Mouse (Mus musculus) lung, postnatal 0 days (tissue): ENCODE data around the gene Caly. TPM values are rescaled to one million over a fixed set of nuclear protein-coding genes. Genes with fewer than 3 reads are reported as not detected.
A peak's percentile ranks its signal among the peaks of the same experiment; 100 is the strongest.

Source experiments
- ATAC-seq: fragments of 200-750 bp; cut with Nextera tagmentation; 2 replicates; pipeline ENCODE4 v1.8.0; 2017; ENCODE audit warnings: moderate library complexity
- DNase-seq: peaks from one replicate; pipeline ENCODE4 v3.0.0-alpha.2; 2016; ENCODE audit warnings: low spot score
- H3K27ac ChIP-seq: fragments of 300-500 bp; sonication (generic); 2 replicates; pipeline ENCODE4 v1.5.1; 2014; ENCODE audit warnings: antibody characterized with exemption, mild to moderate bottlenecking, low read length, mixed read lengths
- H3K27me3 ChIP-seq: fragments of 300-500 bp; sonication (generic); replicated peaks from 2 replicates; pipeline ENCODE4 v1.6.1; 2014; ENCODE audit warnings: low read length, mixed read lengths; ENCODE audit not compliant: insufficient read depth
- H3K36me3 ChIP-seq: fragments of 300-500 bp; sonication (generic); 2 replicates; pipeline ENCODE4 v1.6.1; 2014; ENCODE audit warnings: low read length, mixed read lengths; ENCODE audit not compliant: insufficient read depth
- H3K4me1 ChIP-seq: fragments of 300-500 bp; sonication (generic); 2 replicates; pipeline ENCODE4 v1.6.1; 2014; ENCODE audit warnings: antibody characterized with exemption, low read depth, low read length, mixed read lengths; ENCODE audit not compliant: insufficient read depth
- H3K4me2 ChIP-seq: fragments of 300-500 bp; sonication (generic); replicated peaks from 2 replicates; pipeline ENCODE4 v1.6.1; 2014; ENCODE audit warnings: low read depth, mild to moderate bottlenecking, low read length, moderate library complexity, mixed read lengths
- H3K4me3 ChIP-seq: fragments of 300-500 bp; sonication (generic); 2 replicates; pipeline ENCODE4 v1.5.1; 2014; ENCODE audit warnings: low read depth, low read length
- H3K9ac ChIP-seq: fragments of 300-500 bp; sonication (generic); replicated peaks from 2 replicates; pipeline ENCODE4 v1.6.1; 2014; ENCODE audit warnings: low read depth, mild to moderate bottlenecking
- H3K9me3 ChIP-seq: fragments of 300-500 bp; sonication (generic); 2 replicates; pipeline ENCODE4 v1.6.1; 2016; ENCODE audit warnings: low read length, mixed read lengths
- CTCF ChIP-seq: IDR thresholded peaks from 2 replicates; pipeline ENCODE4 v1.5.1; 2016; ENCODE audit warnings: antibody characterized with exemption, mild to moderate bottlenecking
- EP300 ChIP-seq: IDR thresholded peaks from 2 replicates; pipeline ENCODE4 v1.6.1; 2016; ENCODE audit warnings: antibody characterized with exemption, mild to moderate bottlenecking, control low read depth
- WGBS: fragments of 180-500 bp; shearing (Covaris S2); extraction: QIAGEN DNeasy Blood & Tissue Kit; methylation state at CpG from one replicate; pipeline ENCODE4 v1.1.7; 2014; 5-methylcytosine and 5-hydroxymethylcytosine counted together
- polyA plus RNA-seq: library from polyadenylated mRNA; unstranded; fragments of >200 nt; fragmentation: Nextera tagmentation; extraction: Ambion mirVana; gene quantifications from 2 replicates; pipeline ENCODE4 v1.2.1, GENCODE M21; 2015

Caly gene
- 0.29 TPM in 2 replicates for polyA plus RNA-seq

- ATAC-seq (no peak), DNase-seq (peak; percentile 27)
- Histone ChIP-seq H3K4me3 (no peak within 1 kb of the TSS), H3K27ac (no peak within 1 kb of the TSS), H3K27me3 (0 out of 2 replicates have a peak, but pooled peaks cover 21% of the 10 kb centered on the region), H3K36me3 (no peaks in the 10 kb centered on the region), H3K9me3 (no peaks in the 10 kb centered on the region), H3K4me2 (no peak within 1 kb of the TSS), H3K4me1 (no peaks in the 10 kb centered on the region), H3K9ac (no peak within 1 kb of the TSS)
- 7% methylated on average over 17 of the region's 18 CpGs for WGBS
- TF ChIP-seq CTCF (peak; percentile 57), EP300 (no peak)
Measured at GRCm38 (mm10) chr7:140082242-140082678, at the start of gene Caly. Gene Caly, minus strand, starts transcription at chr7:140082548.

GRCm38 (mm10) chr7:140127911-140128310 is 45.6 kb upstream of the Caly start:
- H3K9ac ChIP-seq = no peak overlapping the region
- peaks cover 10% of the 10 kb centered on the region for H3K4me1 ChIP-seq
- H3K27ac ChIP-seq = no peak overlapping the region
- no peak for TF ChIP-seq EP300
- TF ChIP-seq CTCF = no peak
- peaks cover 8% of the 10 kb centered on the region; the same call in 1 of the 2 replicates for H3K36me3 ChIP-seq
- no peak overlapping the region for H3K4me2 ChIP-seq
- H3K9me3 ChIP-seq = no peaks in the 10 kb centered on the region
- DNase-seq (no peak), ATAC-seq (no peak)
- WGBS = 72% methylated on average over 2 of the region's 2 CpGs
- no peak overlapping the region for H3K4me3 ChIP-seq
- H3K27me3 ChIP-seq = no peaks in the 10 kb centered on the region

GRCm38 (mm10) chr7:140126934-140127333 is 44.6 kb upstream of the Caly start:
- H3K4me2 ChIP-seq = 0 out of 2 replicates have a peak overlapping the region, but pooled peaks have one; percentile 5
- H3K9ac ChIP-seq = no peak overlapping the region
- no peak overlapping the region for H3K27ac ChIP-seq
- TF ChIP-seq CTCF (no peak), EP300 (no peak)
- ATAC-seq = no peak
- no peaks in the 10 kb centered on the region for H3K27me3 ChIP-seq
- no peaks in the 10 kb centered on the region for H3K9me3 ChIP-seq
- peaks cover 10% of the 10 kb centered on the region for H3K4me1 ChIP-seq
- 74% methylated on average over 3 of the region's 3 CpGs for WGBS
- no peak overlapping the region for H3K4me3 ChIP-seq
- H3K36me3 ChIP-seq = peaks cover 8% of the 10 kb centered on the region; the same call in 1 of the 2 replicates
- peak; percentile 19 for DNase-seq

- Histone ChIP-seq H3K9ac (peak overlapping the region; percentile 75), H3K27ac (peak overlapping the region; percentile 55), H3K36me3 (peaks cover 8% of the 10 kb centered on the region; the same call in 1 of the 2 replicates), H3K9me3 (no peaks in the 10 kb centered on the region), H3K4me2 (peak overlapping the region; percentile 87), H3K27me3 (no peaks in the 10 kb centered on the region), H3K4me1 (peaks cover 10% of the 10 kb centered on the region), H3K4me3 (peak overlapping the region; percentile 65)
- no peak for TF ChIP-seq CTCF
- DNase-seq = peak; percentile 40
- peak; percentile 0; the same call in 1 of the 2 replicates for ATAC-seq
- 6% methylated on average over 5 of the region's 5 CpGs for WGBS
Measured at GRCm38 (mm10) chr7:140126022-140126350, 43.6 kb upstream of the Caly start.

- Histone ChIP-seq H3K36me3 (peaks cover 5% of the 10 kb centered on the region; the same call in 1 of the 2 replicates), H3K4me1 (peaks cover 10% of the 10 kb centered on the region), H3K9ac (peak overlapping the region; percentile 75), H3K27ac (peak overlapping the region; percentile 55), H3K27me3 (no peaks in the 10 kb centered on the region), H3K4me3 (peak overlapping the region; percentile 65), H3K4me2 (peak overlapping the region; percentile 87), H3K9me3 (no peaks in the 10 kb centered on the region)
- ATAC-seq (peak; percentile 98), DNase-seq (peak; percentile 98)
- 3% methylated on average over 39 of the region's 40 CpGs for WGBS
- TF ChIP-seq EP300 (no peak), CTCF (no peak)
Measured at GRCm38 (mm10) chr7:140125278-140126021, 43.1 kb upstream of the Caly start.

- H3K36me3 ChIP-seq = no peaks in the 10 kb centered on the region
- 92% methylated on average over 1 of the region's 1 CpGs for WGBS
- peaks cover 10% of the 10 kb centered on the region for H3K4me1 ChIP-seq
- no peak for TF ChIP-seq CTCF
- TF ChIP-seq EP300 = no peak
- no peaks in the 10 kb centered on the region for H3K27me3 ChIP-seq
- H3K9me3 ChIP-seq = no peaks in the 10 kb centered on the region
- ATAC-seq = no peak
- no peak overlapping the region for H3K27ac ChIP-seq
- no peak overlapping the region for H3K4me2 ChIP-seq
- DNase-seq = no peak
- H3K4me3 ChIP-seq = no peak overlapping the region
- H3K9ac ChIP-seq = no peak overlapping the region
Measured at GRCm38 (mm10) chr7:140124382-140124781, 42.0 kb upstream of the Caly start.
